Mouse (Mus musculus): ENCODE data around the gene Nap1l1. TPM values are rescaled to one million over a fixed set of nuclear protein-coding genes. Genes with fewer than 3 reads are reported as not detected.
"Not testable (repeated sequence)": the region's sequence is repeated elsewhere in the genome, so short reads cannot be mapped to it uniquely, and the experiment has no call there.

Gene Nap1l1
- 178 and 185 TPM in 2 replicates for polyA plus RNA-seq (2014; fragmentation: Nextera tagmentation; extraction: Ambion mirVana)

DNA sequence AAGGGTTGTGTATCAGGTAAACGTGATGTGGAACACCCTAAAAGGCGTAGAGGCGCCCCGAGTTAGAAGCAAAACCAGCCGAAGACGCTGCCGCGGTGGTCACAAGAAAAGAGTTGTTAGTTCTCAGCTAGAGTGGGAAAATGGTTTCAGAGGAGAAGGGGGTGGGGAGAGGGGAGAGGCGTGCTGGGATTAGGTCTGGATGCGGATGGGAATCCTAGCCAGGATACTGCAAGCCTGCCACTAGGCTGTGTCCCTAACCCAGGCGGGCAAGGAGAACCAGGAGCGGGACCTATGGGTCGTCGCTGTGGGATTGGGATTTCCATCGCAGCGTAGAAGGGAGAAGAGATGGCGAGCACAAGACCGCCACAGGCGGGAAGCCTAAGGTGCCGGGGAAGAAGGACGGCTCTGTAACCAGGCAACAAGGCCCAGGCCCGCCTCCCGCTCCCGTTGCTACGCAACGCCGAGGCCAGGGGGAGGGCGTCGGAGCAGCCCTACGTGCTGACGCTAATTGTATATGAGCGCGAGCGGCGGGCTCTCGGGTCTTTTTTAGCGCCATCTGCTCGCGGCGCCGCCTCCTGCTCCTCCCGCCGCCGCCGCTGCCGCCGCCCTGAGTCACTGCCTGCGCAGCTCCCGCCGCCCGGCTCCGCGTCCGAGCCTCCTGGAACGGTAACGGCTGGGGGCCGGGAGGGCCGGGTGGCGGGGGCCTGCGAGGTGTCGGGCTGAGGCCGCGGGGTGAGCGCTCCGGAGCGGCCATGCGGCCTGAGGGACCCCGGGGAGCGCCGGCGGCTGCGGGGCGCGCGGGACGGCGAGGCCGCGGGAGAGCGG is at the start of gene Nap1l1:
TSS of gene Nap1l1 (plus strand) at position 538 of the 825 bp plus-strand sequence.
- Histone ChIP-seq H3K9ac (peak within 1 kb of the TSS; percentile 93), H3K27ac (peak within 1 kb of the TSS; percentile 97), H3K4me3 (replicated peaks; ENCODE audit: low read length) (peak within 1 kb of the TSS; percentile 92), H3K9me3 (ENCODE audit: control insufficient read depth, low read length) (no peaks in the 10 kb centered on the region), H3K4me1 (replicated peaks; ENCODE audit: control insufficient read depth, insufficient read depth, low read length) (peaks cover 42% of the 10 kb centered on the region), H3K27me3 (ENCODE audit: control insufficient read depth, insufficient read depth, low read length) (no peaks in the 10 kb centered on the region), H3K4me2 (replicated peaks) (peak within 1 kb of the TSS; percentile 80), H3K36me3 (replicated peaks; ENCODE audit: control insufficient read depth, insufficient read depth) (no peaks in the 10 kb centered on the region)
- DNase-seq (ENCODE audit: low spot score), result peak; percentile 99
- under 1% methylated on average over 74 of the region's 80 CpGs for WGBS
- ATAC-seq (ENCODE audit: low FRiP score), result peak; percentile 99

DNA sequence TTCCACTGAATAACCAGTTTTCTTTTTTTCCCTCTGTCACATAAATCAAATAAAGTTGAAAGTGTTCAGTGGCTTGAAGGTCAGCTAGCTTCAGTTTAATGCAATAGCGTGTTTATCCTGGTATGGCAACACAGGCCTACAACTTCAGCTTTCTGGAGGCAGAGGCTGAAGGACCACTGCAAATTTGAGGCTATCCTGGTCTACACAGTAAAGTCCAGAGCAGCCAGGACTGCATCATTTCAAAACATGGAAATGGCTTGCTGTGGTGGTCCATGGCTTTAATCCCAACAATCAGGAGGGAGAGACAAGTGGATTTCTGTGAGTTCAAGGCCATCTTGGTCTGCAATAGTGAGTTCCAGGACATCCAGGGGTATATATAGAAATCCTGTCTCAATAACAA is 46.5 kb upstream of the Nap1l1 start:
- no peaks in the 10 kb centered on the region for H3K36me3 ChIP-seq (replicated peaks; ENCODE audit: control insufficient read depth, insufficient read depth)
- H3K27me3 ChIP-seq (ENCODE audit: control insufficient read depth, insufficient read depth, low read length), result no peaks in the 10 kb centered on the region
- no peak for DNase-seq (ENCODE audit: low spot score)
- H3K4me2 ChIP-seq (replicated peaks), result no peak overlapping the region
- peaks cover 5% of the 10 kb centered on the region for H3K4me1 ChIP-seq (replicated peaks; ENCODE audit: control insufficient read depth, insufficient read depth, low read length)
- 94% methylated on average over 1 of the region's 1 CpGs for WGBS
- H3K9ac ChIP-seq, result no peak overlapping the region
- no peak overlapping the region for H3K27ac ChIP-seq
- ATAC-seq (ENCODE audit: low FRiP score), result no peak
- no peaks in the 10 kb centered on the region for H3K9me3 ChIP-seq (ENCODE audit: control insufficient read depth, low read length)
- H3K4me3 ChIP-seq (replicated peaks; ENCODE audit: low read length), result no peak overlapping the region

DNA sequence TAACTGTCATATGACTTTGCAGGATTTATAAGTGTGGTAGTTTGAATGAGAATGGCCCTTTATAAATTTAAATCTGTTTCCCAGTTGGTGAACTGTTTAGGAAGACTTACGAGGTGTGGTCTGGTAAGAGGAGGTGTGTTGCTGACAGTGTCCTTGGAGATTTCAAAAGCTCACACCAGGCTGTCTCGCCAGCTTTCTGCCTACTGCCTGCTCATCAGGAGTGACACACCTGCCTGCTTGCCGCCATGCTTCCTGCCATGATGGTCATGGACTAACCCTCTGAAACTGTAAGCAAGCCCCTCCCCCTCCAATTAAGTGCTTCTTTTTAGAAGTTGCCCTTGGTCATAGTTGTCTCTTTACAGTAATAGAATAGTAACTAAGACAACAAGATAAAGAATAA is 39.5 kb upstream of the Nap1l1 start:
- 84% methylated on average over 3 of the region's 3 CpGs for WGBS
- Histone ChIP-seq H3K27ac (no peak overlapping the region), H3K4me2 (replicated peaks) (no peak overlapping the region), H3K9me3 (ENCODE audit: control insufficient read depth, low read length) (no peaks in the 10 kb centered on the region), H3K9ac (no peak overlapping the region), H3K27me3 (ENCODE audit: control insufficient read depth, insufficient read depth, low read length) (no peaks in the 10 kb centered on the region), H3K4me3 (replicated peaks; ENCODE audit: low read length) (no peak overlapping the region), H3K36me3 (replicated peaks; ENCODE audit: control insufficient read depth, insufficient read depth) (no peaks in the 10 kb centered on the region), H3K4me1 (replicated peaks; ENCODE audit: control insufficient read depth, insufficient read depth, low read length) (no peaks in the 10 kb centered on the region)
- DNase-seq (ENCODE audit: low spot score) (no peak), ATAC-seq (ENCODE audit: low FRiP score) (no peak)

DNA sequence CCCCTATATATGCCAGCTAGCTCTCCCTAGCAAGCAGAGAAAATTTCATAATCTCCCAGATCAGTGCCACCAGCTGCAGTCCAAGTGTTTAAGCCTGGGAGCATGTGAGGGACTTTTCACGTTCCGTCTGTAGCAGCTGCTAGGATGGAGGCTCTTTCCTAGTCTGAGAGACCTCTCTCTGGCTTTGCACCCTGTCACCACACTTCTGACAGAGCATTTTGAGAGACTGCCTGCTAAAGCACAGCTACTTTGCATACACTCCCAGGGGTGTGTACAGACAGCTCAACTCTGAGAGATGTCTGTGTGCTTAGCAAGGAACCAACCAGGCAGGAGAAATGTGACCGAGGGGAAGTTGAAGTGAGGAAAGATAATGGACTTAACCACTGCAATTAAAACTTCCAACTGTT is 32.0 kb upstream of the Nap1l1 start:
- Histone ChIP-seq H3K9me3 (ENCODE audit: control insufficient read depth, low read length) (no peaks in the 10 kb centered on the region), H3K27me3 (ENCODE audit: control insufficient read depth, insufficient read depth, low read length) (no peaks in the 10 kb centered on the region), H3K9ac (no peak overlapping the region), H3K4me3 (replicated peaks; ENCODE audit: low read length) (no peak overlapping the region), H3K4me1 (replicated peaks; ENCODE audit: control insufficient read depth, insufficient read depth, low read length) (no peaks in the 10 kb centered on the region), H3K36me3 (replicated peaks; ENCODE audit: control insufficient read depth, insufficient read depth) (no peaks in the 10 kb centered on the region), H3K27ac (no peak overlapping the region), H3K4me2 (replicated peaks) (no peak overlapping the region)
- WGBS, result 56% methylated on average over 3 of the region's 3 CpGs
- no peak for DNase-seq (ENCODE audit: low spot score)
- ATAC-seq (ENCODE audit: low FRiP score), result no peak

DNA sequence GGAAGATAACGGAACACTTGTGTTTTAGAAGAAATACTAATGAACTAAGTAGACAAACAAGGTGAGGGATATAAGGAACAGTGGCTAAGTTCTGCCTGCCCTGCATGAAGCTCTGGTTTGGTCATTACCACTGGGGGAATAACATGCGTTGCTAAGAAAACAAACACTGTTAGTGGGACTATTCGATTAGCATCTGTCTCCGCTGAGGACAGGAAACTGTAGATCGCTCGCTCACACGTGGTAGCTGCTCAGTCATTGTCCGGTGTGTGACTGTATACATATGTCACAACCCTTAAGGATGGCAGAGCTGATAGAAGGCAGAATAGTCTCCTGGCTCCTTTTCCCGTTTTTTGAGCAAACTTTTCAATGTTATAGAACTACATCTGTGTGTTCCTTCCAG is 28.8 kb upstream of the Nap1l1 start:
- no peaks in the 10 kb centered on the region for H3K4me1 ChIP-seq (replicated peaks; ENCODE audit: control insufficient read depth, insufficient read depth, low read length)
- no peaks in the 10 kb centered on the region for H3K36me3 ChIP-seq (replicated peaks; ENCODE audit: control insufficient read depth, insufficient read depth)
- no peaks in the 10 kb centered on the region for H3K27me3 ChIP-seq (ENCODE audit: control insufficient read depth, insufficient read depth, low read length)
- no peak for ATAC-seq (ENCODE audit: low FRiP score)
- no peaks in the 10 kb centered on the region for H3K9me3 ChIP-seq (ENCODE audit: control insufficient read depth, low read length)
- H3K9ac ChIP-seq, result no peak overlapping the region
- H3K4me3 ChIP-seq (replicated peaks; ENCODE audit: low read length), result no peak overlapping the region
- 82% methylated on average over 9 of the region's 9 CpGs for WGBS
- no peak overlapping the region for H3K4me2 ChIP-seq (replicated peaks)
- H3K27ac ChIP-seq, result no peak overlapping the region
- no peak for DNase-seq (ENCODE audit: low spot score)

DNA sequence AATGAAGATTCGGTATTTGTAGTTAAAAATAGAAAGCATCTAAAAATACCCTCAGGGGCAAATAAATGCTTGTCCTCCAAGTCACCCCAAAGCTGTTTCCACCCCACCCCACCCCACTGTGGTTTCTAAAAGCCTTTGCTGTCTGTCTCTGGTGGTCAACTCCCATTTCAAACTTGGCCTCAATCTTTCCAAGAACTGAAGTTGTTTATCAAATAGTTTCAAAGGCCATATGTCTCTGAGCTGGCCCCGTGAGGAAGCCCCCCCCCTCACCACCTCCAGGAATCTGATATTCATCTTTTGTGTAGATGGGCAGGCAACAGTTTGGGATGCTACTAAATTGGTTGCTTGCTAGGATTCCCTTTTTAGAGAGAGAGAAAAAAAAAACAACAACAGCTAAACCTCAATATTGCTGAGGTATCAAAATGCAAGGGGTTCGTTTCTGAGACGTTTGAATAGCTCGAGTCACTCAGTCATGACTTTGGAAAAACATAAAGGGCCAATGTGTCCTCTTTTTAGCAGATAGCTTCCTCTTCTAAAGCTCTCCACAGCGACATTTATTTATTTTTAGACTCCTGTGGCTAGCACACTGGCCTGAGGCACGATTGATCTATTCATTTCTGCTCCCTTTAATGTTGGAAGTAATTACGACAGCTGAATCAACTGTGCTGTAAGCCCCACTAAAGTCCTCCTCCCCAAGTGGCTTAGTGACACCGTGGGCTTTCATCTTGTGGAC is 26.9 kb upstream of the Nap1l1 start:
- H3K27me3 ChIP-seq (ENCODE audit: control insufficient read depth, insufficient read depth, low read length), result no peaks in the 10 kb centered on the region
- DNase-seq (ENCODE audit: low spot score) (no peak), ATAC-seq (ENCODE audit: low FRiP score) (no peak)
- no peak overlapping the region for H3K4me2 ChIP-seq (replicated peaks)
- H3K36me3 ChIP-seq (replicated peaks; ENCODE audit: control insufficient read depth, insufficient read depth), result no peaks in the 10 kb centered on the region
- H3K4me3 ChIP-seq (replicated peaks; ENCODE audit: low read length), result no peak overlapping the region
- H3K4me1 ChIP-seq (replicated peaks; ENCODE audit: control insufficient read depth, insufficient read depth, low read length), result no peaks in the 10 kb centered on the region
- no peak overlapping the region for H3K9ac ChIP-seq
- 50% methylated on average over 9 of the region's 9 CpGs for WGBS
- no peak overlapping the region for H3K27ac ChIP-seq
- no peaks in the 10 kb centered on the region for H3K9me3 ChIP-seq (ENCODE audit: control insufficient read depth, low read length)

DNA sequence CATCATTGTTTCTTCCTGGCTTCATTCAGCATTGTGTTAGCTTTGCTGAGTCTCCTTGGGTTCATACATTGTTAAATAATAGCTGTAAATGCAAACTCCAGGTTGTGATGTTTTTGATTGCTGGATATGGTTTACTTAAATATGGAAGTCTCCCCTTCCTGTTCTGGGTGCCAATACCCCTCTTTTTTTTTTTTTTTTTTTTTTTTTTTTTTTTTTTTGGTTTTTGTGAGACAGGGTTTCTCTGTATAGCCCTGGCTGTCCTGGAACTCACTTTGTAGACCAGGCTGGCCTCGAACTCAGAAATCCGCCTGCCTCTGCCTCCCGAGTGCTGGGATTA is 26.4 kb upstream of the Nap1l1 start:
- H3K36me3 ChIP-seq (replicated peaks; ENCODE audit: control insufficient read depth, insufficient read depth); H3K9me3 ChIP-seq (ENCODE audit: control insufficient read depth, low read length); H3K4me3 ChIP-seq (replicated peaks; ENCODE audit: low read length); H3K27me3 ChIP-seq (ENCODE audit: control insufficient read depth, insufficient read depth, low read length); H3K27ac ChIP-seq; ATAC-seq (ENCODE audit: low FRiP score); H3K4me1 ChIP-seq (replicated peaks; ENCODE audit: control insufficient read depth, insufficient read depth, low read length); DNase-seq (ENCODE audit: low spot score); H3K9ac ChIP-seq; H3K4me2 ChIP-seq (replicated peaks): not testable (repeated sequence)
- WGBS, result 97% methylated on average over 3 of the region's 3 CpGs

DNA sequence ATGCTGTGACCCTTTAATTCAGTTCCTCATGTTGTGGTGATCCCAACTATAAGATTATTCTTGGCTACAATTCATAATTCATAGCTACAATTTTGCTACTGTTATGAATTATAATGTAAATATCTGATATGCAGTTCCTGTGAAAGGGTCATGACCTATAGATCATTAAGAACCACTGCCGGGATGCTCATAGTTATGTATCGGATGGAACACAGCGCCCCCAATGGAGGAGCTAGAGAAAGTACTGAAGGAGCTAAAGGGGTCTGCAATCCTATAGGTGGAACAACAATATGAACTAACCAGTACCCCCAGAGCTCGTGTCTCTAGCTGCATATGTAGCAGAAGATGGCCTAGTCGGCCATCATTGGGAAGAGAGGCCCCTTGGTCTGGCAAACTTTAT is 23.4 kb upstream of the Nap1l1 start:
- not testable (repeated sequence) for H3K4me2 ChIP-seq (replicated peaks); H3K4me3 ChIP-seq (replicated peaks; ENCODE audit: low read length); H3K9ac ChIP-seq; DNase-seq (ENCODE audit: low spot score); H3K36me3 ChIP-seq (replicated peaks; ENCODE audit: control insufficient read depth, insufficient read depth); H3K27me3 ChIP-seq (ENCODE audit: control insufficient read depth, insufficient read depth, low read length); ATAC-seq (ENCODE audit: low FRiP score); H3K27ac ChIP-seq; H3K4me1 ChIP-seq (replicated peaks; ENCODE audit: control insufficient read depth, insufficient read depth, low read length); H3K9me3 ChIP-seq (ENCODE audit: control insufficient read depth, low read length)
- WGBS, result 66% methylated on average over 5 of the region's 5 CpGs

DNA sequence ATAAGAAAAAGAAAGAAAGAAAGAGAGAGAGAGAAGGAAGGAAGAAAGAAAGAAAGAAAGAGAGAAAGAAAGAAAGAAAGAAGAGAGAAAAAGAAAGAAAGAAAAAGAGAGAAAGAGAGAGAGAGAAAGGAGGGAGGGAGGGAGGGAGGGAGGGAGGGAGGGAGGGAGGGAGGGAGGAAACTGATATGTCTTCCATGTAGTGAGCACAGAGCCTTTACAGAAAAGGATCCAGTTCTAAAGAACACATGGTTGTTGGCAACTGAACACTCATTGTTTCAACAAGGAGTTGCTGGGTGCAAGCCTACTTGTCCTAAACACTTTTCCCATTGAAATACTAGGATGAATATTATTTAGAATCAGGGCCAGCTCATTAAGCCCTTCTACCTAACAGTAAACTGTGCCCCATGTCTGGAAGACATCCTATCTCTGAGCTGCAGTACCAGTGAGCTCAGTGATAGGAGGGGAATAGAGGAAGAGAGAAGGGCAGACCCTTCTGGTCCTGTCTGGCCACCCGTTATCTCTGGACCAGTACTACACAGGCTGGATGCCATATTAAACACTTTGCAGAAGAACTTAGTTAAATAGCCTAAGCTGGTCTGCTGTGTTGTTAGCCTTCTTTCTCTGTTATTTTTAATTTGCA is 21.2 kb upstream of the Nap1l1 start:
- H3K4me2 ChIP-seq (replicated peaks), result no peak overlapping the region
- H3K9ac ChIP-seq, result no peak overlapping the region
- no peak overlapping the region for H3K27ac ChIP-seq
- H3K9me3 ChIP-seq (ENCODE audit: control insufficient read depth, low read length), result no peaks in the 10 kb centered on the region
- 91% methylated on average over 1 of the region's 1 CpGs for WGBS
- DNase-seq (ENCODE audit: low spot score) (no peak), ATAC-seq (ENCODE audit: low FRiP score) (no peak)
- no peaks in the 10 kb centered on the region for H3K4me1 ChIP-seq (replicated peaks; ENCODE audit: control insufficient read depth, insufficient read depth, low read length)
- H3K27me3 ChIP-seq (ENCODE audit: control insufficient read depth, insufficient read depth, low read length), result no peaks in the 10 kb centered on the region
- no peaks in the 10 kb centered on the region for H3K36me3 ChIP-seq (replicated peaks; ENCODE audit: control insufficient read depth, insufficient read depth)
- no peak overlapping the region for H3K4me3 ChIP-seq (replicated peaks; ENCODE audit: low read length)
